Mouse (Mus musculus) G1E (cell line): ENCODE measurements around the gene Unc5cl.

Source experiments
- CTCF ChIP-seq: IDR thresholded peaks from 2 replicates; pipeline ENCODE4 v1.5.1; 2012; ENCODE audit warnings: low read depth, low read length, inconsistent platforms, mixed read lengths
- POLR2AphosphoS5 ChIP-seq: IDR thresholded peaks from 2 replicates; pipeline ENCODE4 v1.6.1; 2012; ENCODE audit warnings: low read depth, low read length, inconsistent platforms; ENCODE audit not compliant: insufficient replicate concordance
- TAL1 ChIP-seq: conservative IDR thresholded peaks from 2 replicates; pipeline ENCODE4 v1.6.1; 2012; ENCODE audit warnings: low read depth, low read length, inconsistent platforms, mixed read lengths

GRCm38 (mm10) chr17:48432158-48432980, 22.3 kb upstream of the Unc5cl start, which contains the start of gene Apobec2:
- TF ChIP-seq CTCF (no peak), TAL1 (no peak), POLR2AphosphoS5 (no peak)
